Mouse (Mus musculus): Measurements from ENCODE around the gene Dguok. TPM values are rescaled to one million over a fixed set of nuclear protein-coding genes. Genes with fewer than 3 reads are reported as not detected.

Dguok gene
- total and polyA plus RNA-seq, 3 experiments: 8.7 to 16.7 (median 11.5) TPM

GRCm38 (mm10) chr6:83496753-83497710 lies 9.7 kb downstream of the Dguok start:
- in situ Hi-C loops (cut with MboI; ENCODE audit: low pct_ligation_motif_present, low pct_unique_long_range_greater_than_20kb, low sequenced_read_pairs) (no loop called here), dilution Hi-C loops (cut with MboI; ENCODE audit: extremely low pct_ligation_motif_present, extremely low pct_unique_long_range_greater_than_20kb, low sequenced_read_pairs) (no loop called here)
- peaks cover 7 to 68% of the 10 kb centered on the region in 2 experiments for H3K36me3 ChIP-seq (replicated peaks in 1 of 2; ENCODE audit: control insufficient read depth in 1 of 2, insufficient read depth in 1 of 2, low read length in 1 of 2)

GRCm38 (mm10) chr6:83496009-83496752 lies 10.6 kb downstream of the Dguok start:
- H3K27me3 ChIP-seq (replicated peaks): no peaks in the 10 kb centered on the region
- no peaks in the 10 kb centered on the region for H3K4me1 ChIP-seq (ENCODE audit: control insufficient read depth in 1 of 2, insufficient read depth in 2 of 2)
- no peak overlapping the region for H3K27ac ChIP-seq (ENCODE audit: insufficient read depth, low read depth)
- H3K4me2 ChIP-seq (ENCODE audit: insufficient read depth, low read depth, poor library complexity, severe bottlenecking): no peak overlapping the region
- dilution Hi-C loops (cut with MboI; ENCODE audit: extremely low pct_ligation_motif_present, extremely low pct_unique_long_range_greater_than_20kb, low sequenced_read_pairs) (no loop called here), in situ Hi-C loops (cut with MboI; ENCODE audit: low pct_ligation_motif_present, low pct_unique_long_range_greater_than_20kb, low sequenced_read_pairs) (no loop called here)
- no peak for DNase-seq (ENCODE audit: extremely low read depth)
- no peak overlapping the region for H3K9ac ChIP-seq (ENCODE audit: insufficient read depth, low read depth)
- TF ChIP-seq MAX (IDR thresholded peaks at IDR 0.05; ENCODE audit: low read length): no peak
- TF ChIP-seq MEF2A (IDR thresholded peaks at IDR 0.05; ENCODE audit: borderline replicate concordance, low read depth, low read length): no peak
- TF ChIP-seq TBP (conservative IDR thresholded peaks at IDR 0.05; ENCODE audit: low read depth, low read length): no peak
- TF ChIP-seq POLR2AphosphoS2 (IDR thresholded peaks at IDR 0.05; ENCODE audit: low read depth, low read length): no peak
- no peak for TF ChIP-seq ZMIZ1 (IDR thresholded peaks at IDR 0.05; ENCODE audit: low read depth, low read length)
- TF ChIP-seq MXI1 (IDR thresholded peaks at IDR 0.05; ENCODE audit: low read depth, low read length): no peak
- TF ChIP-seq MYC (IDR thresholded peaks at IDR 0.05; ENCODE audit: low read depth, low read length): no peak
- no peak for TF ChIP-seq NRF1 (IDR thresholded peaks at IDR 0.05; ENCODE audit: low read depth, low read length)
- TF ChIP-seq IRF4 (IDR thresholded peaks at IDR 0.05; ENCODE audit: low read depth, low read length): no peak
- TF ChIP-seq CHD2 (IDR thresholded peaks at IDR 0.05; ENCODE audit: low read length): no peak
- TF ChIP-seq MAZ (IDR thresholded peaks at IDR 0.05; ENCODE audit: low read depth, low read length): no peak
- no peak for TF ChIP-seq MAFK (IDR thresholded peaks at IDR 0.05; ENCODE audit: insufficient replicate concordance, low read length)
- TF ChIP-seq SMC3 (IDR thresholded peaks at IDR 0.05; ENCODE audit: low read depth, low read length): no peak
- TF ChIP-seq USF2 (conservative IDR thresholded peaks at IDR 0.05; ENCODE audit: low read depth, low read length): no peak
- TF ChIP-seq TCF12 (IDR thresholded peaks at IDR 0.05; ENCODE audit: low read depth, low read length): no peak
- no peak for TF ChIP-seq SIN3A (IDR thresholded peaks at IDR 0.05; ENCODE audit: low read length)
- TF ChIP-seq ZC3H11A (IDR thresholded peaks at IDR 0.05; ENCODE audit: low read depth, low read length): no peak
- no peak for TF ChIP-seq CHD1 (IDR thresholded peaks at IDR 0.05; ENCODE audit: low read depth, low read length)
- TF ChIP-seq NELFE (IDR thresholded peaks at IDR 0.05; ENCODE audit: low read depth, low read length): no peak
- no peak for TF ChIP-seq JUND (conservative IDR thresholded peaks at IDR 0.05; ENCODE audit: low read depth, low read length)
- H3K36me3 ChIP-seq (replicated peaks in 1 of 2; ENCODE audit: control insufficient read depth in 1 of 2, insufficient read depth in 1 of 2, low read length in 1 of 2): peaks cover 7 to 70% of the 10 kb centered on the region in 2 experiments
- no peak overlapping the region for H3K4me3 ChIP-seq (replicated peaks in 1 of 3; ENCODE audit: low read depth in 2 of 3, low read length in 2 of 3, poor library complexity in 1 of 3)
- H3K79me2 ChIP-seq (replicated peaks; ENCODE audit: control insufficient read depth, extremely low read depth, insufficient read depth, poor library complexity, severe bottlenecking): no peaks in the 10 kb centered on the region
- H3K9me3 ChIP-seq (replicated peaks; ENCODE audit: low read length): peaks cover 2% of the 10 kb centered on the region

More at GRCm38 (mm10) chr6:83496753-83497710, 9.7 kb downstream of the Dguok start:
- no peak overlapping the region for H3K4me2 ChIP-seq (ENCODE audit: insufficient read depth, low read depth, poor library complexity, severe bottlenecking)
- H3K9me3 ChIP-seq (replicated peaks; ENCODE audit: low read length): peaks cover 2% of the 10 kb centered on the region
- H3K9ac ChIP-seq (ENCODE audit: insufficient read depth, low read depth): no peak overlapping the region
- no peaks in the 10 kb centered on the region for H3K79me2 ChIP-seq (replicated peaks; ENCODE audit: control insufficient read depth, extremely low read depth, insufficient read depth, poor library complexity, severe bottlenecking)
- H3K27me3 ChIP-seq (replicated peaks): no peaks in the 10 kb centered on the region
- peaks cover 0 to 3% of the 10 kb centered on the region in 2 experiments; a peak in 1 of 4 replicates for H3K4me1 ChIP-seq (ENCODE audit: control insufficient read depth in 1 of 2, insufficient read depth in 2 of 2)
- no peak for DNase-seq (ENCODE audit: extremely low read depth)
- TF ChIP-seq JUND (conservative IDR thresholded peaks at IDR 0.05; ENCODE audit: low read depth, low read length): no peak
- no peak for TF ChIP-seq MXI1 (IDR thresholded peaks at IDR 0.05; ENCODE audit: low read depth, low read length)
- no peak for TF ChIP-seq GABPA (IDR thresholded peaks at IDR 0.05; ENCODE audit: insufficient replicate concordance, low read depth, low read length)
- no peak for TF ChIP-seq MEF2A (IDR thresholded peaks at IDR 0.05; ENCODE audit: borderline replicate concordance, low read depth, low read length)
- no peak for TF ChIP-seq IRF4 (IDR thresholded peaks at IDR 0.05; ENCODE audit: low read depth, low read length)
- TF ChIP-seq TBP (conservative IDR thresholded peaks at IDR 0.05; ENCODE audit: low read depth, low read length): no peak
- no peak for TF ChIP-seq MAX (IDR thresholded peaks at IDR 0.05; ENCODE audit: low read length)
- H3K4me3 ChIP-seq (replicated peaks in 1 of 3; ENCODE audit: low read depth in 2 of 3, low read length in 2 of 3, poor library complexity in 1 of 3): no peak overlapping the region
- no peak overlapping the region for H3K27ac ChIP-seq (ENCODE audit: insufficient read depth, low read depth)

All from CH12.LX (cell line).